Mouse (Mus musculus): Measurements from ENCODE around the gene Erich6. TPM values are rescaled to one million over a fixed set of nuclear protein-coding genes. Genes with fewer than 3 reads are reported as not detected.

Erich6 gene
- polyA plus RNA-seq, 1 experiment from 2014 or later = 0.29 TPM

GRCm38 (mm10) chr3:58678905-58679304 is 41.9 kb upstream of the Erich6 start:
- WGBS = 40% methylated on average over 2 of the region's 2 CpGs
- no peak overlapping the region for H3K27ac ChIP-seq (ENCODE audit: low read depth, low read length)
- H3K4me3 ChIP-seq (ENCODE audit: low read depth, low read length) = no peak overlapping the region
- peak; percentile 48; the same call in 1 of the 2 replicates for ATAC-seq (ENCODE audit: low read depth)
- no peaks in the 10 kb centered on the region for H3K9me3 ChIP-seq (ENCODE audit: control insufficient read depth, low read length)
- no peaks in the 10 kb centered on the region for H3K36me3 ChIP-seq (ENCODE audit: control insufficient read depth, insufficient read depth, low read length)
- no peaks in the 10 kb centered on the region for H3K27me3 ChIP-seq (ENCODE audit: control insufficient read depth, insufficient read depth, low read length)
- peaks cover 12% of the 10 kb centered on the region for H3K4me1 ChIP-seq (ENCODE audit: control insufficient read depth, insufficient read depth, low read length)
- H3K4me2 ChIP-seq (ENCODE audit: low read depth, low read length) = no peak overlapping the region
- no peak overlapping the region for H3K9ac ChIP-seq (replicated peaks; ENCODE audit: low read depth, low read length)

GRCm38 (mm10) chr3:58678384-58678783 is 41.4 kb upstream of the Erich6 start:
- Histone ChIP-seq H3K36me3 (ENCODE audit: control insufficient read depth, insufficient read depth, low read length) (no peaks in the 10 kb centered on the region), H3K9me3 (ENCODE audit: control insufficient read depth, low read length) (no peaks in the 10 kb centered on the region), H3K4me2 (ENCODE audit: low read depth, low read length) (no peak overlapping the region), H3K27ac (ENCODE audit: low read depth, low read length) (no peak overlapping the region), H3K27me3 (ENCODE audit: control insufficient read depth, insufficient read depth, low read length) (no peaks in the 10 kb centered on the region), H3K9ac (replicated peaks; ENCODE audit: low read depth, low read length) (no peak overlapping the region), H3K4me3 (ENCODE audit: low read depth, low read length) (no peak overlapping the region), H3K4me1 (ENCODE audit: control insufficient read depth, insufficient read depth, low read length) (peaks cover 12% of the 10 kb centered on the region)
- 48% methylated on average over 8 of the region's 8 CpGs for WGBS
- ATAC-seq (ENCODE audit: low read depth) = no peak

- no peak for ATAC-seq (ENCODE audit: low read depth)
- no peak overlapping the region for H3K4me2 ChIP-seq (ENCODE audit: low read depth, low read length)
- no peak overlapping the region for H3K4me3 ChIP-seq (ENCODE audit: low read depth, low read length)
- no peaks in the 10 kb centered on the region for H3K9me3 ChIP-seq (ENCODE audit: control insufficient read depth, low read length)
- no peak overlapping the region for H3K9ac ChIP-seq (replicated peaks; ENCODE audit: low read depth, low read length)
- WGBS = 45% methylated on average over 3 of the region's 3 CpGs
- H3K36me3 ChIP-seq (ENCODE audit: control insufficient read depth, insufficient read depth, low read length) = no peaks in the 10 kb centered on the region
- H3K27ac ChIP-seq (ENCODE audit: low read depth, low read length) = no peak overlapping the region
- peaks cover 12% of the 10 kb centered on the region for H3K4me1 ChIP-seq (ENCODE audit: control insufficient read depth, insufficient read depth, low read length)
- no peaks in the 10 kb centered on the region for H3K27me3 ChIP-seq (ENCODE audit: control insufficient read depth, insufficient read depth, low read length)
These were observed 40.6 kb upstream of the Erich6 start for GRCm38 (mm10) chr3:58677615-58678014.

GRCm38 (mm10) chr3:58673295-58673694 is 36.3 kb upstream of the Erich6 start:
- H3K36me3 ChIP-seq (ENCODE audit: control insufficient read depth, insufficient read depth, low read length) = no peaks in the 10 kb centered on the region
- ATAC-seq (ENCODE audit: low read depth) = no peak
- 89% methylated on average over 5 of the region's 5 CpGs for WGBS

GRCm38 (mm10) chr3:58672481-58673183 is 35.6 kb upstream of the Erich6 start:
- no peaks in the 10 kb centered on the region for H3K27me3 ChIP-seq (ENCODE audit: control insufficient read depth, insufficient read depth, low read length)
- no peaks in the 10 kb centered on the region for H3K9me3 ChIP-seq (ENCODE audit: control insufficient read depth, low read length)
- no peak for ATAC-seq (ENCODE audit: low read depth)
- no peaks in the 10 kb centered on the region for H3K36me3 ChIP-seq (ENCODE audit: control insufficient read depth, insufficient read depth, low read length)
- H3K4me3 ChIP-seq (ENCODE audit: low read depth, low read length) = no peak overlapping the region
- no peak overlapping the region for H3K4me2 ChIP-seq (ENCODE audit: low read depth, low read length)
- H3K27ac ChIP-seq (ENCODE audit: low read depth, low read length) = no peak overlapping the region
- no peaks in the 10 kb centered on the region for H3K4me1 ChIP-seq (ENCODE audit: control insufficient read depth, insufficient read depth, low read length)
- no peak overlapping the region for H3K9ac ChIP-seq (replicated peaks; ENCODE audit: low read depth, low read length)
- 77% methylated on average over 4 of the region's 4 CpGs for WGBS

More at GRCm38 (mm10) chr3:58673295-58673694, 36.3 kb upstream of the Erich6 start:
- Histone ChIP-seq H3K27ac (ENCODE audit: low read depth, low read length) (no peak overlapping the region), H3K4me2 (ENCODE audit: low read depth, low read length) (no peak overlapping the region), H3K9me3 (ENCODE audit: control insufficient read depth, low read length) (no peaks in the 10 kb centered on the region), H3K9ac (replicated peaks; ENCODE audit: low read depth, low read length) (no peak overlapping the region), H3K4me1 (ENCODE audit: control insufficient read depth, insufficient read depth, low read length) (no peaks in the 10 kb centered on the region), H3K4me3 (ENCODE audit: low read depth, low read length) (no peak overlapping the region), H3K27me3 (ENCODE audit: control insufficient read depth, insufficient read depth, low read length) (no peaks in the 10 kb centered on the region)

- Histone ChIP-seq H3K4me3 (ENCODE audit: low read depth, low read length) (no peak overlapping the region), H3K4me2 (ENCODE audit: low read depth, low read length) (no peak overlapping the region), H3K9ac (replicated peaks; ENCODE audit: low read depth, low read length) (no peak overlapping the region), H3K27ac (ENCODE audit: low read depth, low read length) (no peak overlapping the region), H3K27me3 (ENCODE audit: control insufficient read depth, insufficient read depth, low read length) (no peaks in the 10 kb centered on the region), H3K4me1 (ENCODE audit: control insufficient read depth, insufficient read depth, low read length) (no peaks in the 10 kb centered on the region), H3K9me3 (ENCODE audit: control insufficient read depth, low read length) (no peaks in the 10 kb centered on the region), H3K36me3 (ENCODE audit: control insufficient read depth, insufficient read depth, low read length) (no peaks in the 10 kb centered on the region)
- 68% methylated on average over 6 of the region's 6 CpGs for WGBS
- no peak for ATAC-seq (ENCODE audit: low read depth)
These were observed 34.7 kb upstream of the Erich6 start for GRCm38 (mm10) chr3:58671616-58672250.

- Histone ChIP-seq H3K9me3 (ENCODE audit: control insufficient read depth, low read length) (no peaks in the 10 kb centered on the region), H3K27ac (ENCODE audit: low read depth, low read length) (no peak overlapping the region), H3K4me1 (ENCODE audit: control insufficient read depth, insufficient read depth, low read length) (no peaks in the 10 kb centered on the region), H3K4me2 (ENCODE audit: low read depth, low read length) (no peak overlapping the region), H3K27me3 (ENCODE audit: control insufficient read depth, insufficient read depth, low read length) (no peaks in the 10 kb centered on the region), H3K9ac (replicated peaks; ENCODE audit: low read depth, low read length) (no peak overlapping the region), H3K36me3 (ENCODE audit: control insufficient read depth, insufficient read depth, low read length) (no peaks in the 10 kb centered on the region), H3K4me3 (ENCODE audit: low read depth, low read length) (no peak overlapping the region)
- 80% methylated on average over 7 of the region's 7 CpGs for WGBS
- no peak for ATAC-seq (ENCODE audit: low read depth)
These were observed 27.0 kb upstream of the Erich6 start for GRCm38 (mm10) chr3:58663970-58664369.

GRCm38 (mm10) chr3:58660636-58661035 is 23.6 kb upstream of the Erich6 start:
- WGBS = 86% methylated on average over 4 of the region's 4 CpGs
- no peaks in the 10 kb centered on the region for H3K36me3 ChIP-seq (ENCODE audit: control insufficient read depth, insufficient read depth, low read length)

GRCm38 (mm10) chr3:58657356-58657755 is 20.3 kb upstream of the Erich6 start:
- Histone ChIP-seq H3K4me1 (ENCODE audit: control insufficient read depth, insufficient read depth, low read length) (no peaks in the 10 kb centered on the region), H3K4me2 (ENCODE audit: low read depth, low read length) (no peak overlapping the region), H3K9me3 (ENCODE audit: control insufficient read depth, low read length) (no peaks in the 10 kb centered on the region), H3K9ac (replicated peaks; ENCODE audit: low read depth, low read length) (no peak overlapping the region), H3K36me3 (ENCODE audit: control insufficient read depth, insufficient read depth, low read length) (no peaks in the 10 kb centered on the region), H3K27me3 (ENCODE audit: control insufficient read depth, insufficient read depth, low read length) (no peaks in the 10 kb centered on the region), H3K4me3 (ENCODE audit: low read depth, low read length) (no peak overlapping the region), H3K27ac (ENCODE audit: low read depth, low read length) (no peak overlapping the region)
- ATAC-seq (ENCODE audit: low read depth) = no peak
- 39% methylated on average over 2 of the region's 2 CpGs for WGBS

More at GRCm38 (mm10) chr3:58660636-58661035, 23.6 kb upstream of the Erich6 start:
- Histone ChIP-seq H3K27me3 (ENCODE audit: control insufficient read depth, insufficient read depth, low read length) (no peaks in the 10 kb centered on the region), H3K9me3 (ENCODE audit: control insufficient read depth, low read length) (no peaks in the 10 kb centered on the region), H3K4me1 (ENCODE audit: control insufficient read depth, insufficient read depth, low read length) (no peaks in the 10 kb centered on the region), H3K4me3 (ENCODE audit: low read depth, low read length) (no peak overlapping the region), H3K4me2 (ENCODE audit: low read depth, low read length) (no peak overlapping the region), H3K9ac (replicated peaks; ENCODE audit: low read depth, low read length) (no peak overlapping the region), H3K27ac (ENCODE audit: low read depth, low read length) (no peak overlapping the region)
- ATAC-seq (ENCODE audit: low read depth) = no peak
